Mouse (Mus musculus): Measurements from ENCODE around the gene Psmd6.

DNA sequence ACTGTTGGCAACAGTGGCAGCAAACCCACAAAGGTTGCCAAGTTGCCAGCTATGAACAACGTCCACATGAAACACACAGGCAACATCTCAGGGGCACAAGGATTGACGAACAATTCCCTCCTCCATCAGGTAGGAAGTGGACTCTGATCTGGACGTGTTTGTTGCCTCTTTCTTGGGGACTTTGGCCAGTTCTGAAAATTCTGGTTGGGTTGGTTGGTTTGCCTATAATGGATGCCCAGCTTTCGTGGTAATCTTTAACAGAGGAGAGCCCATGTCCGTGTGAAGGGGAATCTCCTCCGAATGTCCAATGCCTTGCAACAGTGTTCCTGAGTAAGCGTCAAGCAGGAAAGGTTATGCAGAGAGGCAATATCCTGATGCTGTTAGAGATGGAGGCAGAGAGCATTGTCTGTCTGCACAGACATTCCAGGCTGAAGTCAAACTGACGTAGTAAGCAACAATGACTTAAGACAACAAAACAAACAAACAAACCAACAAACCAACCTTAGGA, 20.0 kb downstream of the Psmd6 start:
- no peak for TF ChIP-seq CTCF (IDR thresholded peaks at IDR 0.05; ENCODE audit: low read depth)
- TF ChIP-seq EP300 (IDR thresholded peaks at IDR 0.05; ENCODE audit: low read depth), result no peak
